Mouse (Mus musculus) heart, postnatal 0 days (tissue): ENCODE measurements at regions not wholly inside any gene's neighbourhood (a gene's known extent, or its start where the extent isn't known, plus 50 kb on each side); places are given as distances from the start of the nearest gene placed in this dataset.

Source experiments
- CTCF ChIP-seq: IDR thresholded peaks from 2 replicates; pipeline ENCODE4 v1.5.1; 2016; ENCODE audit warnings: antibody characterized with exemption, control low read depth, low read depth
- EP300 ChIP-seq: IDR thresholded peaks from 2 replicates; pipeline ENCODE4 v1.6.1; 2016; ENCODE audit warnings: antibody characterized with exemption, low read depth

DNA sequence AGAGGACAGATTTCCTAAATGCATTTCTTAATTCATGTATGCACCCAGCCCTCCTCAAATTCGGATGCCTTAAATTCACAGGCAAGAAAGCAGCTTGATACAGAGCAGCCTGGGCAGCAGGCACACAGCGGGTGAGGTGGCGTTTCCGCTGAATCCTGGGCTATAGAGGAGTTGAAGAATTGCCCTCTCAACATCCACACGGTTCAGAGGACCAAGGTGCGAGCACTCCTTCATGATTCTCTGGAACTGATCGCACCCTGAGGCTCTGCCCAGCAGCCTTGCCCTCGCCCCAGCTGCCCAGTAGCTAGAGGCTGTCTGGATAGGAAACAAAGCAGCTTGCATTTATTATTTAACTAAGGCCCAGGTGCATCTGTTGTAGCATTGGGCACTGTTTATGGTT, 104.3 kb upstream of the Atp1a1 start:
- TF ChIP-seq CTCF (no peak), EP300 (no peak)
